ENCODE assay signal across 1 mouse cellular context in genomic region chr1:75141486-75142190, GRCm38 (mm10).
A peak's percentile ranks its signal among the peaks of the same experiment; 100 is the strongest.
TF ChIP-seq lines count a peak whose summit lies in the region.

No protein-coding gene starts in this region.

TF ChIP-seq in CH12.LX, 34 proteins besides CTCF, POLR2A, EP300 and RAD21:
- peak; percentile 61 for TF ChIP-seq SIN3A (IDR thresholded peaks at IDR 0.05; ENCODE audit: low read length)
- TF ChIP-seq USF1 (IDR thresholded peaks at IDR 0.05; ENCODE audit: low read depth, low read length) = no peak
- TF ChIP-seq UBTF (IDR thresholded peaks at IDR 0.05; ENCODE audit: low read depth, low read length) = peak; percentile 84; the same call in 1 of the 2 replicates
- TF ChIP-seq MEF2A (IDR thresholded peaks at IDR 0.05; ENCODE audit: borderline replicate concordance, low read depth, low read length) = 0 out of 2 replicates have a peak, but pooled peaks have one; percentile 8
- TF ChIP-seq ZC3H11A (IDR thresholded peaks at IDR 0.05; ENCODE audit: low read depth, low read length) = no peak
- no peak for TF ChIP-seq ZKSCAN1 (IDR thresholded peaks at IDR 0.05; ENCODE audit: borderline replicate concordance, low read depth, low read length)
- peak; percentile 51; the same call in 1 of the 2 replicates for TF ChIP-seq NRF1 (IDR thresholded peaks at IDR 0.05; ENCODE audit: low read depth, low read length)
- TF ChIP-seq RCOR1 (conservative IDR thresholded peaks at IDR 0.05; ENCODE audit: low read depth, low read length) = no peak
- TF ChIP-seq CHD2 (IDR thresholded peaks at IDR 0.05; ENCODE audit: low read length) = no peak
- TF ChIP-seq MYC (IDR thresholded peaks at IDR 0.05; ENCODE audit: low read depth, low read length) = 0 out of 2 replicates have a peak, but pooled peaks have one; percentile 23
- peak; percentile 20; the same call in 1 of the 2 replicates for TF ChIP-seq IRF4 (IDR thresholded peaks at IDR 0.05; ENCODE audit: low read depth, low read length)
- peak; percentile 52 for TF ChIP-seq HCFC1 (IDR thresholded peaks at IDR 0.05; ENCODE audit: low read depth, low read length)
- TF ChIP-seq NELFE (IDR thresholded peaks at IDR 0.05; ENCODE audit: low read depth, low read length) = peak; percentile 28; the same call in 1 of the 2 replicates
- TF ChIP-seq TCF12 (IDR thresholded peaks at IDR 0.05; ENCODE audit: low read depth, low read length) = peak; percentile 66; the same call in 1 of the 2 replicates
- TF ChIP-seq PAX5 (IDR thresholded peaks at IDR 0.05; ENCODE audit: low read length) = no peak
- no peak for TF ChIP-seq MAFK (IDR thresholded peaks at IDR 0.05; ENCODE audit: insufficient replicate concordance, low read length)
- TF ChIP-seq ELF1 (IDR thresholded peaks at IDR 0.05; ENCODE audit: low read depth, low read length) = peak; percentile 86
- TF ChIP-seq MXI1 (IDR thresholded peaks at IDR 0.05; ENCODE audit: low read depth, low read length) = peak; percentile 77
- TF ChIP-seq JUND (conservative IDR thresholded peaks at IDR 0.05; ENCODE audit: low read depth, low read length) = no peak
- peak; percentile 63 for TF ChIP-seq BHLHE40 (IDR thresholded peaks at IDR 0.05; ENCODE audit: low read depth, low read length)
- TF ChIP-seq TBP (conservative IDR thresholded peaks at IDR 0.05; ENCODE audit: low read depth, low read length) = no peak
- no peak for TF ChIP-seq ZMIZ1 (IDR thresholded peaks at IDR 0.05; ENCODE audit: low read depth, low read length)
